8 mouse cellular contexts compared by ENCODE assay signal in the genomic region with DNA sequence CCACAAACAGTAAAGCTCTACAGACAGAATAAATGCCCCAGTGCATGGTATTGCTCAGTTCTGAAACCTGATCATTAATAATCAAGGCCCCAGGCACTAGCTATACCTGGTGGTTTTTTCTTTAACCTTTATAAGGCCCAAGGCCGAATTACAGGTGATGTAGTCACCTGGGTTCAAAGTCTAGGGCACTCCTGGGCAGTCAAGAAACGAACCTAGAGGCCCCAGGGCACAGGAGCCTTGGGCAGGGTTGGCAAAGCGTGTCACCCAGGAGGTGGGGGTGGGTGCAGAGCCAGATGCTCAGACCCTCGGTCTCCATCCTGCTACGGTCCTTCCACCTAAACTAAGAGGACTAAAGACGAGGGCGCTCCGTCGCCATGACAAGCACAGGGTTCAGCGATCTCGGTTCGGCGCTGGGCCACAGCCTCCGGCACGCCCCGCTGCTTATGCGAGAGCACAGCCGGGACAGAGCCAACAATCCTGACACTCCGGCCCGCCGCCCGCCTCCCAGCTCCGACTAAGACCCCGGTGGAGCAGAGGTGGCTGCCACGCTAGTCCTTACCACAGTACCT. TPM values are rescaled to one million over a fixed set of nuclear protein-coding genes. Genes with fewer than 3 reads are reported as not detected.
DNase-seq lines count a peak whose midpoint lies in the region; ATAC-seq lines count a peak whose summit lies in the region.

No protein-coding gene starts in this region.

- no peak for DNase-seq in kidney, postnatal 10 days
- DNase-seq in hindbrain, embryonic 14.5 days (ENCODE audit: low spot score): no peak
- no peak for DNase-seq in adrenal gland, postnatal 4 days (ENCODE audit: low spot score in 2 of 2)
- no peak for DNase-seq in cerebellum, adult 8-10 months
- no peak for DNase-seq in spleen, postnatal 4 days (ENCODE audit: low spot score in 2 of 2)

- H3K4me3 ChIP-seq in kidney, embryonic 14.5 days (ENCODE audit: low read length): peak overlapping the region; percentile 86
- peak overlapping the region; percentile 84 for H3K4me3 ChIP-seq in brown adipose tissue, adult 24 weeks (ENCODE audit: insufficient read depth, low read depth, low read length)
- H3K4me3 ChIP-seq in hindbrain, embryonic 14.5 days (replicated peaks; ENCODE audit: low read length): peak overlapping the region; percentile 62
- H3K4me3 ChIP-seq in midbrain, embryonic 12.5 days: peak overlapping the region; percentile 71

- no peaks in the 10 kb centered on the region for H3K9me3 ChIP-seq in kidney, embryonic 14.5 days (ENCODE audit: control insufficient read depth, low read length)
- H3K9me3 ChIP-seq in hindbrain, embryonic 14.5 days (ENCODE audit: control insufficient read depth, low read length): no peaks in the 10 kb centered on the region
- no peaks in the 10 kb centered on the region for H3K9me3 ChIP-seq in midbrain, embryonic 12.5 days

- H3K4me2 ChIP-seq in kidney, embryonic 14.5 days (replicated peaks; ENCODE audit: low read depth, low read length): peak overlapping the region; percentile 78
- peak overlapping the region; percentile 83 for H3K4me2 ChIP-seq in hindbrain, embryonic 14.5 days (replicated peaks)
- H3K4me2 ChIP-seq in midbrain, embryonic 12.5 days (replicated peaks): peak overlapping the region; percentile 59

- H3K36me3 ChIP-seq in kidney, embryonic 14.5 days (ENCODE audit: control insufficient read depth, insufficient read depth, low read length): peaks cover 9% of the 10 kb centered on the region
- H3K36me3 ChIP-seq in hindbrain, embryonic 14.5 days (replicated peaks; ENCODE audit: control insufficient read depth, insufficient read depth): peaks cover 8% of the 10 kb centered on the region
- peaks cover 9% of the 10 kb centered on the region for H3K36me3 ChIP-seq in midbrain, embryonic 12.5 days

- no peaks in the 10 kb centered on the region for H3K27me3 ChIP-seq in kidney, embryonic 14.5 days (ENCODE audit: control insufficient read depth, insufficient read depth, low read length)
- H3K27me3 ChIP-seq in hindbrain, embryonic 14.5 days (ENCODE audit: control insufficient read depth, insufficient read depth, low read length): no peaks in the 10 kb centered on the region
- H3K27me3 ChIP-seq in midbrain, embryonic 12.5 days: no peaks in the 10 kb centered on the region

- no peak for ATAC-seq in kidney, embryonic 14.5 days (ENCODE audit: low FRiP score, low TSS enrichment)
- ATAC-seq in hindbrain, embryonic 14.5 days (ENCODE audit: low FRiP score): no peak
- no peak for ATAC-seq in midbrain, embryonic 12.5 days (ENCODE audit: low FRiP score, low read depth)

- peak overlapping the region; percentile 83 for H3K9ac ChIP-seq in kidney, embryonic 14.5 days (ENCODE audit: low read depth, low read length)
- H3K9ac ChIP-seq in hindbrain, embryonic 14.5 days: peak overlapping the region; percentile 77
- peak overlapping the region; percentile 76 for H3K9ac ChIP-seq in midbrain, embryonic 12.5 days (replicated peaks)

- H3K4me1 ChIP-seq in kidney, embryonic 14.5 days (ENCODE audit: control insufficient read depth, insufficient read depth, low read length): peaks cover 31% of the 10 kb centered on the region; the same call in 1 of the 2 replicates
- no peaks in the 10 kb centered on the region for H3K4me1 ChIP-seq in brown adipose tissue, adult 24 weeks (ENCODE audit: control insufficient read depth, insufficient read depth, insufficient read length, low read length)
- peaks cover 27% of the 10 kb centered on the region for H3K4me1 ChIP-seq in hindbrain, embryonic 14.5 days (replicated peaks; ENCODE audit: control insufficient read depth, insufficient read depth, low read length)
- H3K4me1 ChIP-seq in midbrain, embryonic 12.5 days: peaks cover 8% of the 10 kb centered on the region

- H3K27ac ChIP-seq in kidney, embryonic 14.5 days (ENCODE audit: low read depth, low read length): peak overlapping the region; percentile 83
- H3K27ac ChIP-seq in brown adipose tissue, adult 24 weeks (replicated peaks; ENCODE audit: low read depth, low read length): peak overlapping the region; percentile 67
- H3K27ac ChIP-seq in hindbrain, embryonic 14.5 days: peak overlapping the region; percentile 87
- H3K27ac ChIP-seq in midbrain, embryonic 12.5 days (replicated peaks): peak overlapping the region; percentile 83

- under 1% methylated on average over 25 of the region's 25 CpGs for WGBS in kidney, embryonic 14.5 days
- WGBS in hindbrain, embryonic 14.5 days: under 1% methylated on average over 25 of the region's 25 CpGs
- 1% methylated on average over 25 of the region's 25 CpGs for WGBS in midbrain, embryonic 12.5 days

RNA-seq across cellular contexts. Expression of gene Sec23a, which starts 0.5 kb away (rescaled TPM):
- 46.5 and 82.8 TPM in 2 replicates for polyA plus RNA-seq in kidney, embryonic 14.5 days (2014; fragmentation: Nextera tagmentation; extraction: Ambion mirVana)
- 15.7 and 16.2 TPM in 2 replicates for polyA plus RNA-seq in brown adipose tissue, adult 24 weeks (2012; ENCODE audit: insufficient read depth, insufficient read length, missing spikeins)
- polyA plus RNA-seq in hindbrain, embryonic 14.5 days (2014; fragmentation: Nextera tagmentation; extraction: Ambion mirVana): 130 and 144 TPM in 2 replicates
- polyA plus RNA-seq in midbrain, embryonic 12.5 days (2016; fragmentation: Nextera tagmentation; extraction: Ambion mirVana): 94.6 and 96.5 TPM in 2 replicates
- total RNA-seq in adrenal gland, postnatal 4 days (2021): 10 to 100 TPM; 48.1 to 53.7 TPM

RNA-seq across cellular contexts. Expression of gene Gemin2, which starts 1.8 kb away (rescaled TPM):
- 28.1 and 29.7 TPM in 2 replicates for polyA plus RNA-seq in kidney, embryonic 14.5 days (2014; fragmentation: Nextera tagmentation; extraction: Ambion mirVana)
- 5.0 and 5.6 TPM in 2 replicates for polyA plus RNA-seq in brown adipose tissue, adult 24 weeks (2012; ENCODE audit: insufficient read depth, insufficient read length, missing spikeins)
- polyA plus RNA-seq in hindbrain, embryonic 14.5 days (2014; fragmentation: Nextera tagmentation; extraction: Ambion mirVana): 11.8 and 13.9 TPM in 2 replicates
- 24.9 and 26.4 TPM in 2 replicates for polyA plus RNA-seq in midbrain, embryonic 12.5 days (2016; fragmentation: Nextera tagmentation; extraction: Ambion mirVana)
- 10 to 100 TPM; 13.6 to 15.0 TPM for total RNA-seq in adrenal gland, postnatal 4 days (2021)

RNA-seq across cellular contexts. Expression of gene Trappc6b, which starts 49.9 kb away (rescaled TPM):
- 64.7 and 76.5 TPM in 2 replicates for polyA plus RNA-seq in kidney, embryonic 14.5 days (2014; fragmentation: Nextera tagmentation; extraction: Ambion mirVana)
- 97.3 and 120 TPM in 2 replicates for polyA plus RNA-seq in brown adipose tissue, adult 24 weeks (2012; ENCODE audit: insufficient read depth, insufficient read length, missing spikeins)
- 110 and 111 TPM in 2 replicates for polyA plus RNA-seq in hindbrain, embryonic 14.5 days (2014; fragmentation: Nextera tagmentation; extraction: Ambion mirVana)
- 113 and 117 TPM in 2 replicates for polyA plus RNA-seq in midbrain, embryonic 12.5 days (2016; fragmentation: Nextera tagmentation; extraction: Ambion mirVana)
- total RNA-seq in adrenal gland, postnatal 4 days (2021): 10 to 100 TPM; 92.0 to 95.4 TPM

RNA-seq across cellular contexts. Expression of gene Pnn, which starts 55.3 kb away (rescaled TPM):
- polyA plus RNA-seq in kidney, embryonic 14.5 days (2014; fragmentation: Nextera tagmentation; extraction: Ambion mirVana): 77.6 and 108 TPM in 2 replicates
- polyA plus RNA-seq in brown adipose tissue, adult 24 weeks (2012; ENCODE audit: insufficient read depth, insufficient read length, missing spikeins): 28.1 and 30.3 TPM in 2 replicates
- 63.4 and 70.6 TPM in 2 replicates for polyA plus RNA-seq in hindbrain, embryonic 14.5 days (2014; fragmentation: Nextera tagmentation; extraction: Ambion mirVana)
- polyA plus RNA-seq in midbrain, embryonic 12.5 days (2016; fragmentation: Nextera tagmentation; extraction: Ambion mirVana): 109 and 122 TPM in 2 replicates
- 10 to 100 TPM; 71.8 to 78.4 TPM for total RNA-seq in adrenal gland, postnatal 4 days (2021)
